Mouse (Mus musculus): ENCODE data around the gene Insm2.
"Not testable (repeated sequence)": the region's sequence is repeated elsewhere in the genome, so short reads cannot be mapped to it uniquely, and the experiment has no call there.

Gene Insm2

GRCm38 (mm10) chr12:55598887-55599561 is at the start of gene Insm2:
Gene Insm2, plus strand, starts transcription at chr12:55599427.
- no peak for DNase-seq

DNA sequence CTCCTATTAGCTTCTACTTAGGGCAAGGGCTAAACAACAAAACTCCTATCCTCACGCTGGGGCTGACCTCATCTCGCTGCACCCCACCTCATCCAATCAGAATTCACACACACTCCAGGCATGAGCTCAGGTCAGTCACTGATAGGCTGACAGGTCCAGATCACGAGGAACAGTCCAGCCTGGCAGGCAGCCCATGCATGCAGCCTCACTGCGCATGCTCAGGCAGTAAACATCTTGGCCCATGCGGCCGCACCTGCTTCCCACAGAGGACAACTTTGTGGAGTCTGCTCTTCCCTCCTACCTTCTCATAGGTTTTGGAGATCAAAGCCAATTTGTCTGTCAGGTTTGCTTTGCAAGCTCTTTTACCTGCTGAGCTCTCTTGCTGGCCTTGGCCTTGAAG is 44.3 kb upstream of the Insm2 start:
- DNase-seq, result not testable (repeated sequence)

- no peak for DNase-seq
These were observed 41.4 kb upstream of the Insm2 start for GRCm38 (mm10) chr12:55557866-55558265.

DNA sequence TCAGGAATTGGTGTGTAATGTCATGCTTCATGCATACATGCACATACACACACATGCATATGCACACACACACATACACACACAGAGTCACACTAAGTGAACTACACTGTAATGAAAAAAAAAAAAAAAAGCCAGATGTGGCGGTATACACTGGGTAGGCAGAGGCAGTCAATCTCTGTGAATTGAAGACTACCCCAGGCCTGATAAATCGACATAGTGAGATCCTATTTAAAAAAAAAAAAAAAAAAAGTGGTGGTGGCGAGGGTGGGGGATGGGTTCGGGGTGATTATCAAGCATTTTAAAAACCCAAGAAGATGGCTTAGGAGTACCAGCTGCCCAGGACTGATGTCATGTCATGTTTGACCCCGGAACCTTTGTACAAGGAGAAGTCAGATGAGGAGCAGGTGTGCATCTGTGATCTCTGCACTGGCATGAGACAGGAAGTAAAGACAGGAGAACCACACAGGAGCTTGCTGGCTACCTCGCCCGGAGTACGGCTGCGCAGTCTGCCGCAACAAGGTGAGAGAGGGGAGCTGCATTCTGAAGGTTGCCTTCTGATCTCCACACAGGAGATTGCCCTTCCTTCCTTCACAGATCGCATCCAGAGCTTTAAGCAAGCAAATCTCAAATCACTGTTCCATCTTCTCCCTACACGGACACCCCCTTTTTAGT is 39.9 kb upstream of the Insm2 start:
- DNase-seq, result no peak

DNA sequence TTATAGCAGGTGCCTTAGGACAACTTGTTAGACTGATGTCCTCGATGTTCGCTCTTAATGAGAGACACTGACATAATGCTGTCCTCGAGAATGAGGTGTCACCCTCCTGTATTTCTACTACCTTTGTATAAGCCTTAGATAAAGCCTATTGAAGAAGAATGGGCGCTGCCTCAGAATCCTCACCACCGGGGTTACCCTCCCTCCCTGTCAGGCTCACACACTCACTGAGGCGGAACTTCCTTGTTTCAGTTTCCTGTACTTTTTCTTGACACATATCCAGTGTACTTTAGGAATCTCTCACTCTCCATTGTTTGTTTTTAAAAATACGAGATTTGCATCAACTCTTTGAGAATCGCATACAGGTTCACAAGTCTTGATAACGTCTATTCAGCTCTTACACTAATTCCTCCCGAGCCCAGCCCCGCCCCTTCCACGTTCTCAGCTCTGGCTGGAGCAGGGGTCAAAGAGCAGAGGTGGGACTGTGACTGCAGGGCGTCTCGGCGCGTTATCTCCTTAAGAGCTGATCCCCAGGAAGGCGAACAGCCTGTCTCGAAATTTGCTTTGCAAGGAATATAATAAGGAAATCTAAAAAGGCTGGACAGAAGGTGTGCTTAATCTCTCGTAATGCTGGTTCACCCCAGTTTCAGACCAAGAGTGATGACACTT is 39.1 kb upstream of the Insm2 start:
- no peak for DNase-seq

DNA sequence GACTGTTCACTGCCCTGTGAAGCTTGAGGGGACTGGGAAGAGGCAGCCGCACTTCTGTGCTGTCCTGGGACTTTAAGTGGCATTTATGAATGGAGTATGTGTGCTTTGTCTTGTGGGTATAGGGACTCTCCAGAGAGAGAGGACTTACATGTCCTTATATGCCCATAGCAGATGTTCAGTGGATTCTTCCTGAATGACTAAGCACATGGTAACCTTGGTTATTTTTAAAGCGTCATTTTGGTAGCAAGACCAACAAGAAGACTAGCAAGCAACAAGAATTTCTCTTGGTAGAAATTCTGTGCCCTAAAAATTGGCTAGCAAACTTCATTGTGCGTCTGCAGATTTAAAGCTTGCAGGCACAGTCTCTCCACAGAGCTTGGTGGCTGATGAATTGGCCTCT is 35.5 kb upstream of the Insm2 start:
- no peak for DNase-seq

DNA sequence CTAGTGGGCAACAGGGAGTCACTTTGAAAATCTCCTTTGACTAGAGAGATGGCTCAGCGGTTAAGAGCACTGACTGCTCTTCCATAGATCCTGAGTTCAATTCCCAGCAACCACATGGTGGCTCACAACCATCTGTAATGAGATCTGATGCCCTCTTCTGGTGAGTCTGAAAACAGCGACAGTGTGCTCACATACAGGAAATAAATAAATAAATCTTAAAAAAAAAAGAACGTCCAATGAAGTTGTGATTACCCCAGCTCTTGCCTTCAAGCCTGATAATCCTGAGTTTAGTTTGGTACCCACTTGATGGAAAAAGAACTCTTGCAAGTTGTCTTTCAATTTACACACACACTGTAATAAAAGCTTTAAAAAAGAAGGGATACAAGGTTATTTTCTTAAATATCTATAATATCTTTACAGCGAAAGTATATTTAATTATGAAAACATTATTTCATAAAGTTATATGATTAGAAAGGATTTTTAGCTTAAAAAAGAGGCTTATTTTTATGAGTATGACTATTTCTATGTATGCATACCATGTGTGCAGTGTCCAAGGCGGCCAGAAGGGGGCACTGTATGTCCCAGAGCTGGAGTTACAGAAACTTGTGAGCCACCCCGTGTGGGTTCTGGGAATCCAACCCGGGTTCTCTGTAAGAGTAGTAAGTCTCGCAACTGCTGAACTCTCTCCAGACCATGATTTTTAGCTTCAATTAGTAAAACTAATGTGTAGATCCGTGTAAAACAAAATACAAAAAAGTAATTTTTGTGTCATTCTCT is 34.9 kb upstream of the Insm2 start:
- no peak for DNase-seq

DNA sequence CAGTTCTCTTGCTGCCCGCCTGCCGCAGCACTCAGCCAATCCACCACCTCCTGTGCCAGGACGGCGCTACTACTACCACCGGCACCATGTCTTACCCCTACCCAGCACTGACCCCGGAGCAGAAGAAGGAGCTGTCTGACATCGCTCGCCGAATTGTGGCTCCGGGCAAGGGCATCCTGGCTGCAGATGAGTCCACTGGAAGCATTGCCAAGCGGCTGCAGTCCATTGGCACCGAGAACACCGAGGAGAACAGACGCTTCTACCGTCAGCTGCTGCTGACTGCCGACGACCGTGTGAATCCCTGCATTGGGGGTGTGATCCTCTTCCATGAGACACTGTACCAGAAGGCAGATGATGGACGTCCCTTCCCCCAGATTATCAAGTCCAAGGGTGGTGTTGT is 34.0 kb upstream of the Insm2 start, which contains the start of gene Aldoart2:
TSS of gene Aldoart2 (plus strand) at position 34 of the 400 bp plus-strand sequence.
- DNase-seq, result no peak

GRCm38 (mm10) chr12:55565867-55566266 is 33.4 kb upstream of the Insm2 start:
- no peak for DNase-seq

DNA sequence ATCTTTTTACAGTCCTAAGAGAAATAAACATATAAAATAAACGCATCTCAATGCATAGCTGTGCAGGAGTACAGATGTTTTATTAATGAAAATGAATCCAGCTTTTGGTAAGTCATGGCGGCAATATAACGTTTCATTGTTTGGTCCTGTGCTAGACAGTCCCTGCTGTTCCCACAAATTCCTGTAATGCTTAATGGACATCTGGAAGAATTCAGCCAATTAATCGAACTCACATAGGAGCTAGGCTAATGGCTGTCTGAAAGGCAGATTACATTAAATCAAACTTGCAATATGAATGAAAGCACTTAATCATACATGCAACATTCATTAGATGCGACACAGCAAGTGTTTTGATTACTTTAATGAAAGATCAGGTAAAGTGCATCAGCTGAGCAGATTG is 32.4 kb upstream of the Insm2 start:
- DNase-seq, result no peak

DNA sequence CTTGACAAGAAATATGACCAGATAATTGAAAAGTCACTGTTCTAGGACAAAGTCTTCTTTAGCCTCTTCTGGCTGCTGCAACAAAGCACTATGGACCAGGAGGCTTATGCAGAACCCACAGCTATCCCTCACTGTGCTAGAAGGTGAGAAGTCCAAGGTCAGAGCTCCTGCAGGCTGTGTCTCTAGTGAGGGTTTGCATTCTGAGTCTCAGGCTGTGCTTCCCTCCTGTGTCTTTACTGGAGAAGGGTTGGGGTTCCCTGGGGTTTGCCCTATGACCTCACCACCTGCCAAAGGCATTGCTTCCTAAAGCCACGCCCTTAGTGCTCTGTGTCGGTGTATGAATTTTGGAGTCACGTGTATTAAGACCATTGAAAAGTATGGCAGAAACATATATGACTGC is 30.8 kb upstream of the Insm2 start:
- no peak for DNase-seq

DNA sequence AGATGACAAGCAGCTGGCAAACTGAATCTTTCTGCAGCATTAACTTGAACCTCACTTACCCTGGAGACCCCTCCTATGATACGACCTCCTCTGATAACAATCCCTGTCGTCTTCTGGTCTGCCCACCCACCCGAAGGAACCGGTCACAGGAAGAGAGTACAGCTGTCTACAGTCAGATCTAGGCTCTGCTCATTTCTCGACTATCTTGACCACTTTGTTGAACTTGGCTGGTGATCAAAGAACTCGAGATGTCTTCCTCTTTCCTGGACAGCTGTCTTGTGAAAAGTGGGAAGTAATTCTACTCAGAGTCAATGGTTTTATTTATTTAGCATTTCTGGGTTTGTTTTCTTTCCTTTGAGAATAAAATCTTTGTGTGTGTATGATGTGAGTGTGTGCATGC is 29.6 kb upstream of the Insm2 start:
- no peak for DNase-seq

- no peak for DNase-seq
These were observed 28.6 kb upstream of the Insm2 start for GRCm38 (mm10) chr12:55570646-55571045.

DNA sequence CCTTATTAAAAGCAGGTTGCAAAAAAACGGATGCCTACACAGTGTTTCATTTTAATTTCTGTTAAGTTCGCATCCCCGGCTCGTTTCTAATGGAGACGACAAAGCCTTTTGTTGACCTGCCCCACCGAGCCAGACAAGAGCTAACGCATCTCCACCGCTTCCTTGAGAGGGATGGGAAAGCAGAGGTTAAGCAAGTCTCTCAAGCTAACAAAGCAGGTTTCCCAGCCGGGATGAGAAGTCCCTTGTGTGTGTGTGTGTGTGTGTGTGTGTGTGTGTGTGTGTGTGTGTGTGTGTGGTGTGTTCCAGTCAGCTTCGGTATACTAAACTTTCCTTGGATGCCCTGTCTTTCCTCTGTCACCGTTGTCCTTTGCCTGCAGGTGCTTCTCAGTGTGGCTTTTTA is 28.0 kb upstream of the Insm2 start:
- no peak for DNase-seq

DNA sequence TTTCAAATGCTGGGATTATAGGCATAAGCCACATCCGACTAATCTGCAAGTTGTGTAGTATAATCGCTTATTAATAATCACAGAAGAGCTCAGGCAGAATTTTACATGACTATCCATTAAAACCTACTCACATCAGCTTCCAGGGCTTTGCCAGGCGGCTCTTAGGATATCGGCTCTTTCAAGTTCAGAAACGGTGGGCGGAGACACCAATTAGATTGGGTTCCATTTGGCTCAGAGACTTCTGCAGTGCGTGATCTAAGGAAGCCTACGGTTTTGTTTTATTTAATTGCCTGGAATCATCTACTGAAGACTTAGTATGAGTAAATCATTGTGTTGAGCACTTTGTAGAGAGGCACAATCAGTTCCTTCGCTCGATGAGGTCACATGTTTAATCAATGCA is 27.6 kb upstream of the Insm2 start:
- no peak for DNase-seq

- DNase-seq, result no peak
These were observed 26.1 kb upstream of the Insm2 start for GRCm38 (mm10) chr12:55573089-55573488.

- DNase-seq, result no peak
These were observed 25.4 kb upstream of the Insm2 start for GRCm38 (mm10) chr12:55573794-55574193.

DNA sequence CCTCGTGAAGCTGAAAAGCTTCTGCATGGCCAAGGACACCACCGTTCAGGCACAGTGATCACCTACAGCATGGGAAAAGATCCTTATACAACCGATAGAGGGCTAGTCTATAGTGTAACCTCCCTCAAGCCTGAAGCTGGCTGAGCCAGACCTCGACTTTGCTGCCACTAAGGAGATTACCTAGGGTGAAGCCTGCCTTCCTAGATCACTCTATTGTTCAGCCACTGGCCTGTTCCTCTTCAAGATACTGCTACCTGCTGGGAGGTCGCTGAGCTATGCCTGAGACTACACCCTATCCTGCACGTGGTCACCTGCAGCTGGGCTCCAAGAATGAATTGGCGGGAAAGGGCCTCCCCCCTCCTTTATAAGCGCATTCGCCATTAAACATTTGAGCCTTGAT is 12.3 kb upstream of the Insm2 start:
- not testable (repeated sequence) for DNase-seq

GRCm38 (mm10) chr12:55598537-55598886 is 715 bp upstream of the Insm2 start:
- DNase-seq, result no peak

GRCm38 (mm10) chr12:55599639-55600502 is 644 bp downstream of the Insm2 start:
- DNase-seq, result no peak

DNA sequence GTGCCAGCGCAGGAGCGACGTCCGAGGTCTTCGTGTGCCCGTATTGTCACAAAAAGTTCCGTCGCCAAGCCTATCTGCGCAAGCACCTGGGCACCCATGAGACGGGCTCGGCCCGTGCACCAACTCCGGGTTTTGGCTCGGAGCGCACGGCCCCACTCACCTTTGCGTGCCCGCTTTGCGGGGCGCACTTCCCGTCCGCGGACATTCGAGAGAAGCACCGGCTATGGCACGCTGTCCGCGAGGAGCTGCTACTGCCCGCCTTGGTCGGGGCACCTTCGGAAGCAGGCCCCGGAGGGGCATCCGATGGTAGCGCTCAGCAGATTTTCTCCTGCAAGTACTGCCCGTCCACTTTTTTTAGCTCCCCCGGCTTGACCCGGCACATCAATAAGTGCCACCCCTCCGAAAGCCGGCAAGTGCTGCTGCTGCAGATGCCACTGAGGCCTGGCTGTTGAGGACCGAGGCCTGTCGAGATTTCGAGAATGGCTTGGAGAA is 1.3 kb downstream of the Insm2 start:
- DNase-seq, result no peak

- no peak for DNase-seq
These were observed 5.2 kb downstream of the Insm2 start for GRCm38 (mm10) chr12:55604411-55604810.

Measured in cerebellum, adult 11 months (tissue).